Mouse (Mus musculus): ENCODE measurements around the gene Vmn2r5. TPM values are rescaled to one million over a fixed set of nuclear protein-coding genes. Genes with fewer than 3 reads are reported as not detected.
"Not testable (repeated sequence)": the region's sequence is repeated elsewhere in the genome, so short reads cannot be mapped to it uniquely, and the experiment has no call there.

Vmn2r5 gene
- not detected in 2 replicates for total RNA-seq (2017)

GRCm38 (mm10) chr3:64509742-64510141, at the start of gene Vmn2r5:
Gene Vmn2r5 (minus strand): TSS chr3:64509842.
- not testable (repeated sequence) for ATAC-seq (ENCODE audit: extremely low read depth, insufficient number of reproducible peaks, low FRiP score, poor library complexity, severe bottlenecking)

- not testable (repeated sequence) for ATAC-seq (ENCODE audit: extremely low read depth, insufficient number of reproducible peaks, low FRiP score, poor library complexity, severe bottlenecking)
Measured at GRCm38 (mm10) chr3:64523585-64523984, 13.9 kb upstream of the Vmn2r5 start.

Other genes starting within 250 kb of the Vmn2r5 start
- gene Vmn2r3, start 220.1 kb downstream of the Vmn2r5 start, total RNA-seq (2017): not detected in 2 replicates
- gene Vmn2r4, start 94.5 kb downstream of the Vmn2r5 start, total RNA-seq (2017): under 0.01 TPM in 1 of 2 replicates, not detected in the other
- 0.12 TPM in 1 of 2 replicates, not detected in the other for gene Vmn2r6, start 56.0 kb upstream of the Vmn2r5 start, total RNA-seq (2017)